Mouse (Mus musculus): ENCODE measurements around the gene Syt1. TPM values are rescaled to one million over a fixed set of nuclear protein-coding genes. Genes with fewer than 3 reads are reported as not detected.

Syt1 gene
- total RNA-seq, 1 experiment from 2014 or later, result not detected

GRCm38 (mm10) chr10:108558812-108559606, 451.8 kb downstream of the Syt1 start:
- ATAC-seq (ENCODE audit: extremely low read depth, insufficient number of reproducible peaks, low FRiP score, poor library complexity, severe bottlenecking), result no peak

GRCm38 (mm10) chr10:108552544-108552943, 458.2 kb downstream of the Syt1 start:
- ATAC-seq (ENCODE audit: extremely low read depth, insufficient number of reproducible peaks, low FRiP score, poor library complexity, severe bottlenecking), result no peak

- ATAC-seq (ENCODE audit: extremely low read depth, insufficient number of reproducible peaks, low FRiP score, poor library complexity, severe bottlenecking), result no peak
Observed at GRCm38 (mm10) chr10:108545715-108546114, 465.1 kb downstream of the Syt1 start.

- ATAC-seq (ENCODE audit: extremely low read depth, insufficient number of reproducible peaks, low FRiP score, poor library complexity, severe bottlenecking), result no peak
Observed at GRCm38 (mm10) chr10:108541555-108541954, 469.2 kb downstream of the Syt1 start.

GRCm38 (mm10) chr10:108538546-108538945, 472.2 kb downstream of the Syt1 start:
- ATAC-seq (ENCODE audit: extremely low read depth, insufficient number of reproducible peaks, low FRiP score, poor library complexity, severe bottlenecking), result no peak

GRCm38 (mm10) chr10:108537641-108538040, 473.1 kb downstream of the Syt1 start:
- ATAC-seq (ENCODE audit: extremely low read depth, insufficient number of reproducible peaks, low FRiP score, poor library complexity, severe bottlenecking), result no peak

GRCm38 (mm10) chr10:108535922-108536321, 474.9 kb downstream of the Syt1 start:
- no peak for ATAC-seq (ENCODE audit: extremely low read depth, insufficient number of reproducible peaks, low FRiP score, poor library complexity, severe bottlenecking)

GRCm38 (mm10) chr10:108534112-108534511, 476.7 kb downstream of the Syt1 start:
- ATAC-seq (ENCODE audit: extremely low read depth, insufficient number of reproducible peaks, low FRiP score, poor library complexity, severe bottlenecking), result no peak

GRCm38 (mm10) chr10:108532916-108533315, 477.9 kb downstream of the Syt1 start:
- ATAC-seq (ENCODE audit: extremely low read depth, insufficient number of reproducible peaks, low FRiP score, poor library complexity, severe bottlenecking), result no peak

GRCm38 (mm10) chr10:108532283-108532682, 478.5 kb downstream of the Syt1 start:
- ATAC-seq (ENCODE audit: extremely low read depth, insufficient number of reproducible peaks, low FRiP score, poor library complexity, severe bottlenecking), result no peak

- ATAC-seq (ENCODE audit: extremely low read depth, insufficient number of reproducible peaks, low FRiP score, poor library complexity, severe bottlenecking), result no peak
Observed at GRCm38 (mm10) chr10:108531641-108532040, 479.1 kb downstream of the Syt1 start.

GRCm38 (mm10) chr10:108531111-108531510, 479.7 kb downstream of the Syt1 start:
- no peak for ATAC-seq (ENCODE audit: extremely low read depth, insufficient number of reproducible peaks, low FRiP score, poor library complexity, severe bottlenecking)

- ATAC-seq (ENCODE audit: extremely low read depth, insufficient number of reproducible peaks, low FRiP score, poor library complexity, severe bottlenecking), result no peak
Observed at GRCm38 (mm10) chr10:108528338-108528737, 482.4 kb downstream of the Syt1 start.

GRCm38 (mm10) chr10:108525506-108525905, 485.3 kb downstream of the Syt1 start:
- no peak for ATAC-seq (ENCODE audit: extremely low read depth, insufficient number of reproducible peaks, low FRiP score, poor library complexity, severe bottlenecking)

GRCm38 (mm10) chr10:108524306-108525029, 486.3 kb downstream of the Syt1 start:
- no peak for ATAC-seq (ENCODE audit: extremely low read depth, insufficient number of reproducible peaks, low FRiP score, poor library complexity, severe bottlenecking)

GRCm38 (mm10) chr10:108519156-108519555, 491.6 kb downstream of the Syt1 start:
- ATAC-seq (ENCODE audit: extremely low read depth, insufficient number of reproducible peaks, low FRiP score, poor library complexity, severe bottlenecking), result no peak

- no peak for ATAC-seq (ENCODE audit: extremely low read depth, insufficient number of reproducible peaks, low FRiP score, poor library complexity, severe bottlenecking)
Observed at GRCm38 (mm10) chr10:108517076-108517475, 493.7 kb downstream of the Syt1 start.

- ATAC-seq (ENCODE audit: extremely low read depth, insufficient number of reproducible peaks, low FRiP score, poor library complexity, severe bottlenecking), result no peak
Observed at GRCm38 (mm10) chr10:108514671-108515070, 496.1 kb downstream of the Syt1 start.

GRCm38 (mm10) chr10:108509579-108509978, 501.2 kb downstream of the Syt1 start:
- no peak for ATAC-seq (ENCODE audit: extremely low read depth, insufficient number of reproducible peaks, low FRiP score, poor library complexity, severe bottlenecking)

GRCm38 (mm10) chr10:108506917-108507316, 503.9 kb downstream of the Syt1 start:
- no peak for ATAC-seq (ENCODE audit: extremely low read depth, insufficient number of reproducible peaks, low FRiP score, poor library complexity, severe bottlenecking)
